Mouse (Mus musculus): ENCODE results near the gene Cacna2d1. TPM values are rescaled to one million over a fixed set of nuclear protein-coding genes. Genes with fewer than 3 reads are reported as not detected.
A peak's percentile ranks its signal among the peaks of the same experiment; 100 is the strongest.

Cacna2d1 gene
- polyA plus RNA-seq, 1 experiment = 25.7 TPM

GRCm38 (mm10) chr5:16002431-16003063 is 68.1 kb downstream of the Cacna2d1 start:
- TF ChIP-seq CTCF (IDR thresholded peaks at IDR 0.05; ENCODE audit: borderline replicate concordance, insufficient read depth, low read depth, low read length) = no peak
- TF ChIP-seq POLR2A (IDR thresholded peaks at IDR 0.05; ENCODE audit: borderline replicate concordance, insufficient read depth, low read length) = no peak
- DNase-seq = no peak
- no peaks in the 10 kb centered on the region for H3K27me3 ChIP-seq (ENCODE audit: control insufficient read depth, insufficient read depth, low read length)
- 57% methylated on average over 9 of the region's 9 CpGs for WGBS
- H3K4me1 ChIP-seq (ENCODE audit: control insufficient read depth, insufficient read depth, low read length) = peaks cover 12% of the 10 kb centered on the region
- no peak overlapping the region for H3K27ac ChIP-seq (ENCODE audit: insufficient read depth, low read length)
- no peak overlapping the region for H3K4me3 ChIP-seq (replicated peaks; ENCODE audit: insufficient read depth, low read depth, low read length)

- H3K27ac ChIP-seq (ENCODE audit: insufficient read depth, low read length) = no peak overlapping the region
Measured at GRCm38 (mm10) chr5:16004305-16004704, 69.8 kb downstream of the Cacna2d1 start.

GRCm38 (mm10) chr5:16006964-16007363 is 72.5 kb downstream of the Cacna2d1 start:
- peaks cover 12% of the 10 kb centered on the region for H3K4me1 ChIP-seq (ENCODE audit: control insufficient read depth, insufficient read depth, low read length)
- TF ChIP-seq POLR2A (IDR thresholded peaks at IDR 0.05; ENCODE audit: borderline replicate concordance, insufficient read depth, low read length) (no peak), CTCF (IDR thresholded peaks at IDR 0.05; ENCODE audit: borderline replicate concordance, insufficient read depth, low read depth, low read length) (no peak)
- no peaks in the 10 kb centered on the region for H3K27me3 ChIP-seq (ENCODE audit: control insufficient read depth, insufficient read depth, low read length)
- DNase-seq = no peak
- 91% methylated on average over 6 of the region's 6 CpGs for WGBS
- H3K27ac ChIP-seq (ENCODE audit: insufficient read depth, low read length) = no peak overlapping the region
- H3K4me3 ChIP-seq (replicated peaks; ENCODE audit: insufficient read depth, low read depth, low read length) = no peak overlapping the region

More at GRCm38 (mm10) chr5:16004305-16004704, 69.8 kb downstream of the Cacna2d1 start:
- no peak overlapping the region for H3K4me3 ChIP-seq (replicated peaks; ENCODE audit: insufficient read depth, low read depth, low read length)
- DNase-seq = peak; percentile 79 to 89
- TF ChIP-seq CTCF (IDR thresholded peaks at IDR 0.05; ENCODE audit: borderline replicate concordance, insufficient read depth, low read depth, low read length) (no peak), POLR2A (IDR thresholded peaks at IDR 0.05; ENCODE audit: borderline replicate concordance, insufficient read depth, low read length) (no peak)
- WGBS = 12% methylated on average over 6 of the region's 6 CpGs
- peaks cover 12% of the 10 kb centered on the region for H3K4me1 ChIP-seq (ENCODE audit: control insufficient read depth, insufficient read depth, low read length)
- H3K27me3 ChIP-seq (ENCODE audit: control insufficient read depth, insufficient read depth, low read length) = no peaks in the 10 kb centered on the region

- 82% methylated on average over 2 of the region's 2 CpGs for WGBS
- no peak for TF ChIP-seq POLR2A (IDR thresholded peaks at IDR 0.05; ENCODE audit: borderline replicate concordance, insufficient read depth, low read length)
- no peak for TF ChIP-seq CTCF (IDR thresholded peaks at IDR 0.05; ENCODE audit: borderline replicate concordance, insufficient read depth, low read depth, low read length)
- DNase-seq = no peak
- Histone ChIP-seq H3K27me3 (ENCODE audit: control insufficient read depth, insufficient read depth, low read length) (no peaks in the 10 kb centered on the region), H3K27ac (ENCODE audit: insufficient read depth, low read length) (no peak overlapping the region), H3K4me1 (ENCODE audit: control insufficient read depth, insufficient read depth, low read length) (peaks cover 2% of the 10 kb centered on the region; the same call in 1 of the 2 replicates), H3K4me3 (replicated peaks; ENCODE audit: insufficient read depth, low read depth, low read length) (no peak overlapping the region)
Measured at GRCm38 (mm10) chr5:16013649-16014048, 79.2 kb downstream of the Cacna2d1 start.

DNA sequence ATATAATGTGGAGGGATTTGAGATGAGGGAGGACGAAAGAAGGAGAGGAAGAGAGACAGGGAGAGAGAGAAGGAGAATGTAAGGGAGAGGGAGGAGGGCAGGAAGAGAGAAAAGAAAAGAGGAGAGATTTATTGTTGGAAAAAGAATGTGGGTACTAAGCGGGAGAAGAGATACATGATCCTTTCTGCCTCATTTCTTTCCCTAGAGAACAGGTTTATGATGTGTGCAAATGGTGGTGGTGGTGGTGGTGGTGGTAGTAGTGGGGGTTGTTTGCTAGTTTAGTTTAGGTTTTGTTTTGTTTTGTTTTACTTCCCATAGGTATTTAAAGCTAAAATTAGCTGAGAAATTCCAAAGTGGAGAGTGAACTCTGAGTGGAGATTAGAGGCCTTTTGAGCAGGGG is 79.9 kb downstream of the Cacna2d1 start:
- WGBS = 56% methylated on average over 2 of the region's 2 CpGs
- H3K27ac ChIP-seq (ENCODE audit: insufficient read depth, low read length) = no peak overlapping the region
- DNase-seq = no peak
- no peaks in the 10 kb centered on the region for H3K27me3 ChIP-seq (ENCODE audit: control insufficient read depth, insufficient read depth, low read length)
- TF ChIP-seq POLR2A (IDR thresholded peaks at IDR 0.05; ENCODE audit: borderline replicate concordance, insufficient read depth, low read length) (no peak), CTCF (IDR thresholded peaks at IDR 0.05; ENCODE audit: borderline replicate concordance, insufficient read depth, low read depth, low read length) (no peak)
- peaks cover 2% of the 10 kb centered on the region; the same call in 1 of the 2 replicates for H3K4me1 ChIP-seq (ENCODE audit: control insufficient read depth, insufficient read depth, low read length)
- no peak overlapping the region for H3K4me3 ChIP-seq (replicated peaks; ENCODE audit: insufficient read depth, low read depth, low read length)

DNA sequence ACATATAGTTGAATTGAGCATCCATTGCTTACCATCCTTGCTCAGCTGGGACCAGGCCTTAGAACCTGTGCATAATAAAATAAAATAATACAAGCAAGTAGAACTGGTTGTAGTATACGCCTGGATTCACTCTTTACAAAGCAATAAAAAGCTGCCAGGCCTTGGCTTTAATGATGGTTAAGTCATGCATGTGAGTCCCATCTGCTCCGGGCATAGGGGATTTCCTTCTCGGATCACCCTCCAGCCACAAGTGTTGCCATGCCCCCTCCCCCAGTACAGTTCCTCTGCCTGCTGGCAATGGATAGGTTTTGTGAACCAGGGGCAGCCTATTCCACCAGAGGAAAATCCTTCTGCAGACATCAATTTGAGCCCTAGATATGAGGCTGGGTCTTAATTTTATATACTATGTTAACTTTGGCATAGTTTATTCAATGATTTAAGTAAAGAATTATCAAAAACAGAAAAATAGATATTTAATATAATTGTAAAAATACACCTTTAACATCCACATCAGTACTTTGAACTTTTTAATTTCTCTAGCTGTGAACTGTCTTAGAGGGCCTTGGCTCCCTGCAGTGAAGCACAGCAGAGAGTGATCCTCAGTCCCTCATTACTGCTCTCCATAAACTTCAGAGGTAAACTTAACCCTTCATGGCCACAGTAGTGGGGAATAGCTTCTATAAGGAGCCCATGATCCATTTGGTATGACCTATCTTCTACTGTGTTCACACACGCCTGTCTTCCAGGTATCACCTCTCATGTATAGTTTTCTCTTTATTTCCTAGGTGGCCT is 90.3 kb downstream of the Cacna2d1 start:
- H3K4me3 ChIP-seq (replicated peaks; ENCODE audit: insufficient read depth, low read depth, low read length) = no peak overlapping the region
- H3K27me3 ChIP-seq (ENCODE audit: control insufficient read depth, insufficient read depth, low read length) = no peaks in the 10 kb centered on the region
- 21% methylated on average over 4 of the region's 4 CpGs for WGBS
- peak; percentile 84 to 95 for DNase-seq
- H3K4me1 ChIP-seq (ENCODE audit: control insufficient read depth, insufficient read depth, low read length) = peaks cover 5% of the 10 kb centered on the region; the same call in 1 of the 2 replicates
- H3K27ac ChIP-seq (ENCODE audit: insufficient read depth, low read length) = no peak overlapping the region
- no peak for TF ChIP-seq POLR2A (IDR thresholded peaks at IDR 0.05; ENCODE audit: borderline replicate concordance, insufficient read depth, low read length)

GRCm38 (mm10) chr5:16028881-16029280 is 94.4 kb downstream of the Cacna2d1 start:
- no peak for DNase-seq
- Histone ChIP-seq H3K4me3 (replicated peaks; ENCODE audit: insufficient read depth, low read depth, low read length) (no peak overlapping the region), H3K27me3 (ENCODE audit: control insufficient read depth, insufficient read depth, low read length) (peaks cover 2% of the 10 kb centered on the region; the same call in 1 of the 2 replicates), H3K27ac (ENCODE audit: insufficient read depth, low read length) (no peak overlapping the region), H3K4me1 (ENCODE audit: control insufficient read depth, insufficient read depth, low read length) (peaks cover 5% of the 10 kb centered on the region; the same call in 1 of the 2 replicates)
- TF ChIP-seq POLR2A (IDR thresholded peaks at IDR 0.05; ENCODE audit: borderline replicate concordance, insufficient read depth, low read length) (no peak), CTCF (IDR thresholded peaks at IDR 0.05; ENCODE audit: borderline replicate concordance, insufficient read depth, low read depth, low read length) (no peak)
- WGBS = 93% methylated on average over 6 of the region's 6 CpGs
